Mouse (Mus musculus): Measurements from ENCODE around the gene Adipor1.

- no peak for TF ChIP-seq MAX (IDR thresholded peaks at IDR 0.05; ENCODE audit: low read length)
- no peak for TF ChIP-seq MXI1 (IDR thresholded peaks at IDR 0.05; ENCODE audit: low read depth, low read length)
- TF ChIP-seq TCF12 (IDR thresholded peaks at IDR 0.05; ENCODE audit: low read depth, low read length) = no peak
Observed at GRCm38 (mm10) chr1:134408080-134408479, 7.1 kb upstream of the Adipor1 start.

Measured in MEL (cell line).